Comparison of ENCODE assay signal across 22 mouse cellular contexts in the genomic region with DNA sequence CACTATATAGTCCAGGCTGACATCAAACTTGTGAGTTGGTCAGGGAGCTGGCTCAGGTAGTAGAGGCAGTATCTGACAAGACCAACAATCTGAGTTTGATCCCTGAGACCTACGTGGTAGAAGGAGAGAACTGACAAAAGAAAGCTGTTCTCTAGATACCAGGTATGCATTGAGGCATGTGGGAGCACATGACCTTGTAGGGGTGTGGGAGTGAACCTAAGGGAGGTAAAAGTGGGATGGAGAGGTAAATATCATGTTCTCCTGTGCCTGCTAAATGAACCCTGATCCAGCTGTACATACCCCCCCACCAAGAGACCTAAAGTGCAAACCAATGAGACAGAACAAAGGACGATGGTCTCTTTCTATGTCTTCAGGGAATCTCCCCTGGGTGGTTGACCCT.
A peak's percentile ranks its signal among the peaks of the same experiment; 100 is the strongest.
DNase-seq lines count a peak whose midpoint lies in the region; ATAC-seq and TF ChIP-seq lines count a peak whose summit lies in the region.
"Had no signal": no experiment of that assay in that cellular context is flagged by ENCODE, and none has a peak within 500 bp of the region (broad histone marks: within the 10 kb centered on the region; RNA-seq: fewer than 3 reads in every experiment).

No protein-coding gene starts in this region.

- H3K4me3 ChIP-seq in kidney, embryonic 14.5 days (ENCODE audit: low read length), result no peak overlapping the region
- no peak overlapping the region for H3K4me3 ChIP-seq in kidney, embryonic 15.5 days (replicated peaks)
- no peak overlapping the region for H3K4me3 ChIP-seq in kidney, embryonic 16.5 days (ENCODE audit: low read length)
- H3K4me3 ChIP-seq in kidney, postnatal 0 days (replicated peaks; ENCODE audit: low read depth, low read length), result no peak overlapping the region
- H3K4me3 ChIP-seq in kidney, adult 2 months (ENCODE audit: insufficient read depth, low read depth, low read length), result no peak overlapping the region

- no peaks in the 10 kb centered on the region for H3K27me3 ChIP-seq in kidney, embryonic 14.5 days (ENCODE audit: control insufficient read depth, insufficient read depth, low read length)
- no peaks in the 10 kb centered on the region for H3K27me3 ChIP-seq in kidney, embryonic 15.5 days
- no peaks in the 10 kb centered on the region for H3K27me3 ChIP-seq in kidney, embryonic 16.5 days (ENCODE audit: insufficient read depth, low read length)
- H3K27me3 ChIP-seq in kidney, postnatal 0 days (ENCODE audit: insufficient read depth, low read length), result no peaks in the 10 kb centered on the region
- H3K27me3 ChIP-seq in kidney, adult 2 months (replicated peaks; ENCODE audit: control insufficient read depth, insufficient read depth, low read length), result no peaks in the 10 kb centered on the region
- H3K27me3 ChIP-seq: CH12.LX had no signal

- H3K27ac ChIP-seq in kidney, embryonic 14.5 days (ENCODE audit: low read depth, low read length), result no peak overlapping the region
- no peak overlapping the region for H3K27ac ChIP-seq in kidney, embryonic 15.5 days
- H3K27ac ChIP-seq in kidney, embryonic 16.5 days (ENCODE audit: low read length), result no peak overlapping the region
- no peak overlapping the region for H3K27ac ChIP-seq in kidney, postnatal 0 days
- no peak overlapping the region for H3K27ac ChIP-seq in kidney, adult 2 months (ENCODE audit: insufficient read depth, low read depth, low read length)

- H3K9me3 ChIP-seq in kidney, embryonic 14.5 days (ENCODE audit: control insufficient read depth, low read length), result no peaks in the 10 kb centered on the region
- H3K9me3 ChIP-seq in kidney, embryonic 15.5 days (replicated peaks), result no peaks in the 10 kb centered on the region
- no peaks in the 10 kb centered on the region for H3K9me3 ChIP-seq in kidney, embryonic 16.5 days (ENCODE audit: low read length)
- no peaks in the 10 kb centered on the region for H3K9me3 ChIP-seq in kidney, postnatal 0 days (replicated peaks; ENCODE audit: low read length)

- no peak for DNase-seq in kidney, adult 9 months
- no peak for DNase-seq in kidney, adult 18-20 months
- DNase-seq in kidney, adult 8-10 months, result no peak
- DNase-seq in kidney, postnatal 0 days (ENCODE audit: low spot score), result peak; percentile 24
- no peak for DNase-seq in kidney, adult 2 months
- DNase-seq: adrenal gland, adult 2 months; adrenal gland, adult 8-10 months; adrenal gland, postnatal 10 days; adrenal gland, postnatal 14 days; adrenal gland, postnatal 25 days; adrenal gland, postnatal 36 days; B cell, adult 2 months; cerebellum, adult 11 months; cerebellum, adult 11-12 months had no signal

- 52% methylated on average over 2 of the region's 2 CpGs for WGBS in kidney, embryonic 14.5 days
- 48% methylated on average over 2 of the region's 2 CpGs for WGBS in kidney, embryonic 15.5 days
- 36% methylated on average over 2 of the region's 2 CpGs for WGBS in kidney, embryonic 16.5 days
- WGBS in kidney, postnatal 0 days, result 44% methylated on average over 2 of the region's 2 CpGs
- 47% methylated on average over 2 of the region's 2 CpGs for WGBS in kidney, adult 2 months

- H3K4me1 ChIP-seq in kidney, embryonic 14.5 days (ENCODE audit: control insufficient read depth, insufficient read depth, low read length), result no peaks in the 10 kb centered on the region
- no peaks in the 10 kb centered on the region for H3K4me1 ChIP-seq in kidney, embryonic 15.5 days
- H3K4me1 ChIP-seq in kidney, embryonic 16.5 days (ENCODE audit: insufficient read depth, low read length), result no peaks in the 10 kb centered on the region
- H3K4me1 ChIP-seq in kidney, postnatal 0 days (replicated peaks; ENCODE audit: insufficient read depth, low read length), result no peaks in the 10 kb centered on the region
- no peaks in the 10 kb centered on the region for H3K4me1 ChIP-seq in kidney, adult 2 months (ENCODE audit: control insufficient read depth, insufficient read depth, low read length)

- TF ChIP-seq POLR2A in kidney, adult 2 months (IDR thresholded peaks at IDR 0.05; ENCODE audit: low read depth, low read length), result no peak

- 0 out of 2 replicates have a peak, but pooled peaks have one; percentile 64 for ATAC-seq in kidney, embryonic 14.5 days (ENCODE audit: low FRiP score, low TSS enrichment)
- peak; percentile 58; the same call in 1 of the 2 replicates for ATAC-seq in kidney, embryonic 15.5 days (replicated peaks; ENCODE audit: low FRiP score)
- ATAC-seq in kidney, embryonic 16.5 days (ENCODE audit: low FRiP score, low TSS enrichment), result peak; percentile 49; the same call in 1 of the 2 replicates
- peak; percentile 68 for ATAC-seq in kidney, postnatal 0 days (replicated peaks; ENCODE audit: low FRiP score, low read depth)
- ATAC-seq: activated CD4-positive, CD25-positive, alpha-beta regulatory T cell, adult 4 months; CD4-positive, CD25-positive, alpha-beta regulatory T cell, adult 4 months; Patski had no signal

- no peak overlapping the region for H3K4me2 ChIP-seq in kidney, embryonic 14.5 days (replicated peaks; ENCODE audit: low read depth, low read length)
- H3K4me2 ChIP-seq in kidney, embryonic 15.5 days, result no peak overlapping the region
- H3K4me2 ChIP-seq in kidney, embryonic 16.5 days (replicated peaks; ENCODE audit: low read depth, low read length), result no peak overlapping the region
- no peak overlapping the region for H3K4me2 ChIP-seq in kidney, postnatal 0 days (ENCODE audit: low read length)

- H3K9ac ChIP-seq in kidney, embryonic 14.5 days (ENCODE audit: low read depth, low read length), result no peak overlapping the region
- no peak overlapping the region for H3K9ac ChIP-seq in kidney, embryonic 15.5 days
- no peak overlapping the region for H3K9ac ChIP-seq in kidney, embryonic 16.5 days (replicated peaks; ENCODE audit: low read length)
- H3K9ac ChIP-seq in kidney, postnatal 0 days (ENCODE audit: low read depth, low read length), result no peak overlapping the region

- no peaks in the 10 kb centered on the region for H3K36me3 ChIP-seq in kidney, embryonic 14.5 days (ENCODE audit: control insufficient read depth, insufficient read depth, low read length)
- no peaks in the 10 kb centered on the region for H3K36me3 ChIP-seq in kidney, embryonic 15.5 days
- H3K36me3 ChIP-seq in kidney, embryonic 16.5 days (ENCODE audit: insufficient read depth, low read length), result no peaks in the 10 kb centered on the region
- H3K36me3 ChIP-seq in kidney, postnatal 0 days (ENCODE audit: insufficient read depth, low read length), result no peaks in the 10 kb centered on the region
- H3K36me3 ChIP-seq in kidney, adult 2 months (ENCODE audit: control insufficient read depth, insufficient read depth, low read length), result no peaks in the 10 kb centered on the region
- H3K36me3 ChIP-seq: G1E had no signal

- TF ChIP-seq CTCF in kidney, postnatal 0 days (IDR thresholded peaks at IDR 0.05; ENCODE audit: low read depth), result no peak
- TF ChIP-seq CTCF in kidney, adult 2 months (conservative IDR thresholded peaks at IDR 0.05; ENCODE audit: insufficient read depth, insufficient read length, low read depth, low read length), result no peak
